Mouse (Mus musculus): ENCODE data around the gene Morn1. TPM values are rescaled to one million over a fixed set of nuclear protein-coding genes. Genes with fewer than 3 reads are reported as not detected.

Morn1 gene
- total RNA-seq, 2 experiments from 2014 or later: 9.3 to 11.3 TPM

GRCm38 (mm10) chr4:155188341-155188740 is 102.0 kb downstream of the Morn1 start:
- no peak for DNase-seq (ENCODE audit: low spot score in 2 of 2)

- no peak for DNase-seq (ENCODE audit: low spot score in 2 of 2)
These were observed 102.4 kb downstream of the Morn1 start for GRCm38 (mm10) chr4:155188803-155189202.

- DNase-seq (ENCODE audit: low spot score in 2 of 2): no peak
These were observed 103.3 kb downstream of the Morn1 start for GRCm38 (mm10) chr4:155189711-155190139.

GRCm38 (mm10) chr4:155190275-155190674 is 103.9 kb downstream of the Morn1 start:
- no peak for DNase-seq (ENCODE audit: low spot score in 2 of 2)

Other genes starting within 250 kb of the Morn1 start
- gene Ttc34, start 249.1 kb upstream of the Morn1 start, total RNA-seq (2021): 1 to 10 TPM; 3.1 to 3.3 TPM
- under 1 TPM; 0.20 to 0.25 TPM for gene Mmel1, start 217.0 kb upstream of the Morn1 start, total RNA-seq (2021)
- gene Fam213b, start 187.4 kb upstream of the Morn1 start, total RNA-seq (2021): 10 to 100 TPM; 54.8 to 58.7 TPM
- 1 to 10 TPM in 1 of 2 experiments, under 1 TPM in 1; 0.94 to 1.2 TPM for gene Tnfrsf14, start 158.0 kb upstream of the Morn1 start, total RNA-seq (2021)
- gene Hes5, start 125.7 kb upstream of the Morn1 start, total RNA-seq (2021): 10 to 100 TPM; 15.5 to 25.8 TPM
- gene Pank4, start 122.5 kb upstream of the Morn1 start, total RNA-seq (2021): 10 to 100 TPM; 36.0 to 37.7 TPM
- gene Plch2, start 29.8 kb upstream of the Morn1 start, total RNA-seq (2021): 100 to 1,000 TPM in 1 of 2 experiments, 10 to 100 TPM in 1; 93.4 to 102 TPM
- 10 to 100 TPM; 21.5 to 22.0 TPM for gene Pex10, start 19.6 kb upstream of the Morn1 start, total RNA-seq (2021)
- 10 to 100 TPM; 63.4 to 65.5 TPM for gene Rer1, start 195 bp upstream of the Morn1 start, total RNA-seq (2021)
- gene Ski, start 136.0 kb downstream of the Morn1 start, total RNA-seq (2021): 100 to 1,000 TPM; 136 to 138 TPM
- gene Faap20, start 163.2 kb downstream of the Morn1 start, total RNA-seq (2021): 10 to 100 TPM; 27.5 to 31.8 TPM